Mouse (Mus musculus) bone marrow macrophage, adult 2 months (primary cell): ENCODE measurements around the gene Gphn.

Source experiments
- CTCF ChIP-seq: IDR thresholded peaks from 2 replicates; pipeline ENCODE4 v1.5.1; 2012; ENCODE audit warnings: low read depth, mild to moderate bottlenecking, low read length, moderate library complexity
- POLR2A ChIP-seq: IDR thresholded peaks from 2 replicates; pipeline ENCODE4 v1.6.1; 2012; ENCODE audit warnings: mild to moderate bottlenecking, low read depth, low read length, borderline replicate concordance

GRCm38 (mm10) chr12:78205915-78206570, 20.1 kb upstream of the Gphn start:
- TF ChIP-seq POLR2A: no peak
- no peak for TF ChIP-seq CTCF
